Mouse (Mus musculus) CH12F3 (cell line): ENCODE measurements at regions not wholly inside any gene's neighbourhood (a gene's known extent, or its start where the extent isn't known, plus 50 kb on each side); places are given as distances from the start of the nearest gene placed in this dataset.

Source experiments
- in situ Hi-C: fragments of 300-500 bp; cut with MboI; formaldehyde crosslinking; loops from 2 replicates; pipeline ENCODE4 v1.14.3; 2020; ENCODE audit warnings: low sequenced_read_pairs

DNA sequence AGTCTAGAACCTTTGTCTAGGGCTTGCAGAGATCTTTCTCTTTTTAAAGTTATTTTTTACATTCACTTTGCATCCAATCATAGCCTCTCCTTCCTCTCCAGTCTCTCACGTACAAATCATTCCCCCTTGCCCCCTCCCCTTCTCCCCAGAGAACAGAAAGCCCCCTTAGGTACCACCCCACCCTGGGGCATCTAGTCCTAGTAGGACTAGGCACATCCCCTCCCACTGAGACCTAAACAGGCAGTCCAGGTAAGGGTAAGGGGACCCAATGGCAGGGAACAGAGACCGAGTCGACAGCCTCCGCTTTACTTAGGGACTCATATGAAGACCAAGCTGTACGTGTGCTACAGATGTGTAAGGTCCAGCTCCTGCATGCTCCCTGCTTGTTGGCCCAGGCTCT, 59.3 kb upstream of the D16Ertd472e start:
- in situ Hi-C loops = loop anchor here (10.0 kb wide), 1 partner anchor 181 kb away; no protein-coding TSS in a partner anchor

DNA sequence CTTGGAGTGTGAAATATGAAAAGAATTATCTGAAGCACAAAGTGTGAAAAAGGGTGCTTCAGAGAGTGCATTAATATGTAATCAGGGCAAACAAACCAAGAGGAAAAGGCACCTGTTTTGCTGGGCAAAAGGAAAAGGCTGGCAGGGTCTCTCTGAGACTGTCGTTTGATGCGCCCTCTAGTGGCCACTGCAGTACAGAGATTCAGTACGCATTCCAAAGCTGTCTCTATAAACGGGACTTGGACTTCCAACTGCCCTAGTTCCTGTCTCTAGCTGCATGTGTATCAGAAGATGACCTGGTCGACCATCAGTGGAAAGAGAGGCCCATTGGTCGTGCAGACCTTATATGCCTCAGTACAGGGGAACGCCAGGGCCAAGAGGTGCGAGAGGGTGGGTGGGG, 58.7 kb upstream of the D16Ertd472e start:
- in situ Hi-C loops = loop anchor here (10.0 kb wide), 1 partner anchor 180 kb away; no protein-coding TSS in a partner anchor

DNA sequence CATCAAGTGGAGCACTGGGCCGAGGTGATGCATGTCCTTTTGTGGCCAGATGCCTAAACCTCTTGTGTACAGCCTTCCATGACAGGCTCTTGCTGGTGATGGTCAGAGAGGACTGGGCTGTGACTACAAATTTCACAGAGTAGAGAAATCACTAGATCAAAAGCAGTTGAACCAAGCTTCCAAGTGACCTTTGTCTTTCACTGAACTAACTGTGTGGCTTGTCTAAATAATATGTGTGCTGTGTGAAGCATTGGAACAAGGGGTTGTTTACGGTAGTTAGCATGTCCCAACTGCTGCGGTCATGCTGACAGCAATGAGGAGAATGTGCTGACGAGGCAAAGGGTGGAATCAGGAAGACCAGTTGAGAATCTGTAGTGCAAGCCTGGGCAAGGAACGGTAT, 55.3 kb upstream of the D16Ertd472e start:
- in situ Hi-C loops = loop anchor here (10.0 kb wide), 1 partner anchor 177 kb away; no protein-coding TSS in a partner anchor

DNA sequence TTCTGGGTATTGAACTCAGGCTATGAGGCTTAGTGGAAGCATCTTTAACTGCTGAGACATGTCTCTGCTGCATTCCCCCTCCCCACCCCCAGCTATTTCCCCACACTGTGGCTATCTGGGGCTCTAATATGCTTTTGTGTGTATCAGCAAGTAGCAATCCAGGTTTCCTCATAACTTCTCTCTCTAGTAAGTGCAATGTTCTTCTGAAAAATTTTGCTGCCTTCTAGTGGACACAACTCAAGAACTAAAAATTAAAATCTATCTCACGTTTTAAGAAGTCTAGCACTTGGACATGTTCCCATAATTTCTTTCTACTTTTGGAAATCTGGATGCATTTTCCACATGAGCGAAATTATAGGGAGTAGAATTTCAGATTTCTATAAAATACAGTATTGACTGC, 50.3 kb upstream of the D16Ertd472e start:
- in situ Hi-C loops = no loop called here
